Mouse (Mus musculus) MEL (cell line): ENCODE data around the gene Tbxas1.

Source experiments
- CTCF ChIP-seq, 3 experiments: IDR thresholded peaks in 2 of 3; conservative IDR thresholded peaks in 1 of 3; 2 replicates each; pipeline ENCODE4 v1.5.1; 2011 to 2012; ENCODE audit warnings: low read length in 3 of 3, low read depth in 2 of 3, mild to moderate bottlenecking in 2 of 3, improper control_type of control experiment in 1 of 3, inconsistent platforms in 1 of 3, mixed read lengths in 1 of 3, moderate library complexity in 1 of 3; ENCODE audit not compliant: control insufficient read depth in 1 of 3, insufficient read depth in 1 of 3, poor library complexity in 1 of 3, severe bottlenecking in 1 of 3
- POLR2A ChIP-seq, 2 experiments: IDR thresholded peaks; 2 replicates each; pipeline ENCODE4 v1.6.1; 2011 to 2012; ENCODE audit warnings: low read length in 2 of 2, mild to moderate bottlenecking in 2 of 2, control low read depth in 1 of 2, improper control_type of control experiment in 1 of 2, low read depth in 1 of 2, moderate library complexity in 1 of 2; ENCODE audit not compliant: control insufficient read depth in 1 of 2, insufficient read depth in 1 of 2, poor library complexity in 1 of 2

DNA sequence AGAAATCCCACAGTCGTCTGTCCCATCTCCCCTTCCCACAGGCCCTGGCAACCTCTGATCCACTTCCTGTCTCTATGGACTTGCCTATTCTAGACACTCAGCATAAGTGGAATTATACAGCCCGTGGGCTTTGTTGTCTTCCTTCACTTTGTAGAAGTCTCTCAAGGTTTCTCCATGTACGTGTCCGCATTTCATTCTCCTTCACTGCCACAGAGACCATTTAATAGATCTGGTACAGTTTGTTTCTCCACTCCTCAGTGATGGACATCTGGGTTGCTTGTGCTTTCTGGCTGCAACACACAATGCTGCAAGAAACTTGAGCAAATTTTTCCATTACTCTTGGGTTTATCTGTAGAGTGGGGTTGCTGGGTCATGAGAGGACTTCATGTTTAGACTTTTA, 35.3 kb upstream of the Tbxas1 start:
- TF ChIP-seq POLR2A (IDR thresholded peaks at IDR 0.05; ENCODE audit: control insufficient read depth in 1 of 2, insufficient read depth in 1 of 2, low read depth in 1 of 2, low read length in 2 of 2, poor library complexity in 1 of 2) (no peak), CTCF (IDR thresholded peaks at IDR 0.05 in 2 of 3, conservative IDR thresholded peaks at IDR 0.05 in 1 of 3; ENCODE audit: control insufficient read depth in 1 of 3, insufficient read depth in 1 of 3, low read depth in 2 of 3, low read length in 3 of 3, poor library complexity in 1 of 3, severe bottlenecking in 1 of 3) (no peak)
